Mouse (Mus musculus) G1E (cell line): ENCODE results near the gene Ccnt1. TPM values are rescaled to one million over a fixed set of nuclear protein-coding genes. Genes with fewer than 3 reads are reported as not detected.

Experiments used
- ATAC-seq: 2 replicates; pipeline ENCODE4 v1.8.0; 2016; ENCODE audit warnings: mild to moderate bottlenecking; ENCODE audit not compliant: insufficient number of reproducible peaks, poor library complexity, low FRiP score, severe bottlenecking; ENCODE audit errors: extremely low read depth
- DNase-seq: peaks from one replicate; pipeline ENCODE4 v3.0.0; 2012; ENCODE audit warnings: low spot score
- H3K27me3 ChIP-seq: 2 replicates; pipeline ENCODE4 v1.6.1; 2012; ENCODE audit warnings: mild to moderate bottlenecking, low read length, inconsistent platforms; ENCODE audit not compliant: insufficient read depth
- H3K36me3 ChIP-seq: replicated peaks from 2 replicates; pipeline ENCODE3; 2012; ENCODE audit warnings: mild to moderate bottlenecking, inconsistent platforms
- H3K4me1 ChIP-seq: 2 replicates; pipeline ENCODE4 v1.6.1; 2012; ENCODE audit warnings: low read depth, low read length, inconsistent platforms, mixed read lengths; ENCODE audit not compliant: insufficient read depth
- H3K4me3 ChIP-seq: 2 replicates; pipeline ENCODE4 v1.5.1; 2012; ENCODE audit warnings: low read depth, mild to moderate bottlenecking, inconsistent platforms, low read length, moderate library complexity, mixed read lengths
- H3K9me3 ChIP-seq: replicated peaks from 2 replicates; pipeline ENCODE4 v1.6.1; 2012; ENCODE audit warnings: inconsistent platforms
- CTCF ChIP-seq: IDR thresholded peaks from 2 replicates; pipeline ENCODE4 v1.5.1; 2012; ENCODE audit warnings: low read depth, low read length, inconsistent platforms, mixed read lengths
- GATA1 ChIP-seq: IDR thresholded peaks from 2 replicates; pipeline ENCODE4 v1.6.1; 2012; ENCODE audit warnings: borderline replicate concordance, low read length, inconsistent platforms, mixed read lengths
- GATA2 ChIP-seq: IDR thresholded peaks from 2 replicates; pipeline ENCODE4 v1.6.1; 2012; ENCODE audit warnings: low read depth, low read length, inconsistent platforms, borderline replicate concordance
- POLR2AphosphoS5 ChIP-seq: IDR thresholded peaks from 2 replicates; pipeline ENCODE4 v1.6.1; 2012; ENCODE audit warnings: low read depth, low read length, inconsistent platforms; ENCODE audit not compliant: insufficient replicate concordance
- TAL1 ChIP-seq: conservative IDR thresholded peaks from 2 replicates; pipeline ENCODE4 v1.6.1; 2012; ENCODE audit warnings: low read depth, low read length, inconsistent platforms, mixed read lengths
- polyA plus RNA-seq: library from polyadenylated mRNA; stranded (reverse); fragments of >175 nt; gene quantifications from 2 replicates; pipeline ENCODE4 v1.2.3, GENCODE M21; 2012
- total RNA-seq, 2 experiments: library from RNA; stranded (forward) in 1 of 2; stranded (reverse) in 1 of 2; fragments of 200-1000 nt in 1 of 2; fragments of >200 nt in 1 of 2; fragmentation: Nextera tagmentation in 1 of 2; gene quantifications; 2 replicates each; pipeline ENCODE4 v1.2.3; 2014 to 2017

Ccnt1 gene
- total and polyA plus RNA-seq, 3 experiments = 6.4 to 78.2 (median 76.1) TPM

DNA sequence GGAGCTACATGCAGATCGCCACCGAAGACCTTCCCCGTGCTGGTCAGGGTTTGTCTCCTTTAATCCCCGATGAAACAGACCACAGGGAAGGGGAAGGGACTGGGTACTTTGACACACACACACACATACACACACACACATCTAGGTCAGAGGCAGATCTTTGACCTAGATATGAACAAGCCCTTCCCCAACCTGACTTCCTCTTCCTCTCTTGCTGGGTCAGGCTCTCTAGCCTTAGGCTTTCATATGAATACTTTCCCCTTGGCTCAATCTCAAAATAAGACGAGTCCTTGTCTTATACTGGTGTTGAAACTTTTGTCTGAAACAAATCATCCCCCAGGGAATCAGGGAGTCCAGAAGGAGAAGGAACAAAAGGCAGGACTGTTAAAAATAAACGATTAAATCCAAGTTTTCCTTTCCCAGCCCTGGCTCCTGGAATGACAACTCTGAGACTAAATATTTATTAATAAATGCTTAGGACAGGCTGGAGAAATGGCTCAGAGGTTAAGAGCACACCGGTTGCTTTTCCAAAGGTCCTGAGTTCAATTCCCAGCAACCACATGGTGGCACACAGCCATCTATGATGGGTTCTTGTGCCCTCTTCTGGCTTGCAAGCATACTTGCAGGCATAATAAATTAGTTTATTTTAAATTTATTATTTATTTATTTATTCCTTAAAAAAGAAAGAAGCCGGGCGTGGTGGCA, 64.3 kb downstream of the Ccnt1 start:
- no peaks in the 10 kb centered on the region for H3K9me3 ChIP-seq
- H3K4me1 ChIP-seq = peaks cover 22% of the 10 kb centered on the region
- TF ChIP-seq GATA1 (no peak), GATA2 (no peak), CTCF (no peak), POLR2AphosphoS5 (no peak)
- no peak for DNase-seq
- H3K36me3 ChIP-seq = no peaks in the 10 kb centered on the region
- ATAC-seq = peak; percentile 42
- peaks cover 29% of the 10 kb centered on the region for H3K27me3 ChIP-seq
- no peak overlapping the region for H3K4me3 ChIP-seq

DNA sequence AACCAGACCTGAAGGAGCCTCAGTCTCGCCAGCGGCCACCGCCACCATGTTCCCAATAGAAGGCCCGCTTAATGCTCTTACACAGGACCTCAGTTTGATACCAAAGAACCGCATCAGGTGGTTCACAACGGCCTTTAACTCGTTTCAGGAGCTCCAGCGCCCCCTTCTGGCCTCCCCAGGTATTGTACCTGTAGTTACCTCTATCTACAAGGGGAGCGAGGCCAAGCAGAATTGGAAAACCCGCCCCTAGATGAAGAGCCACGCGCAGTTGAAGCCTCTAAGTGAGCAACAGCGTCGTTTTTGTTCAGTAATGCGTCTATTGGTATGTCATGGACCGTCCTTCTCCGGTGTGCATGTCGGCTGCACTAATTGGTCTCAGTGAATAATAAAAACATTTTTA, 66.2 kb downstream of the Ccnt1 start:
- ATAC-seq = peak; percentile 40
- Histone ChIP-seq H3K27me3 (peaks cover 39% of the 10 kb centered on the region), H3K9me3 (no peaks in the 10 kb centered on the region), H3K4me1 (peaks cover 14% of the 10 kb centered on the region), H3K4me3 (no peak overlapping the region), H3K36me3 (no peaks in the 10 kb centered on the region)
- no peak for DNase-seq
- no peak for TF ChIP-seq TAL1
- no peak for TF ChIP-seq POLR2AphosphoS5
- TF ChIP-seq GATA1 = no peak
- TF ChIP-seq CTCF = peak; percentile 82
- no peak for TF ChIP-seq GATA2

GRCm38 (mm10) chr15:98503317-98503716, 67.4 kb downstream of the Ccnt1 start:
- ATAC-seq = no peak
- Histone ChIP-seq H3K4me1 (peaks cover 14% of the 10 kb centered on the region), H3K9me3 (no peaks in the 10 kb centered on the region), H3K36me3 (no peaks in the 10 kb centered on the region), H3K4me3 (no peak overlapping the region), H3K27me3 (peaks cover 32% of the 10 kb centered on the region)
- TF ChIP-seq CTCF (no peak), GATA1 (no peak), GATA2 (no peak)
- no peak for DNase-seq

DNA sequence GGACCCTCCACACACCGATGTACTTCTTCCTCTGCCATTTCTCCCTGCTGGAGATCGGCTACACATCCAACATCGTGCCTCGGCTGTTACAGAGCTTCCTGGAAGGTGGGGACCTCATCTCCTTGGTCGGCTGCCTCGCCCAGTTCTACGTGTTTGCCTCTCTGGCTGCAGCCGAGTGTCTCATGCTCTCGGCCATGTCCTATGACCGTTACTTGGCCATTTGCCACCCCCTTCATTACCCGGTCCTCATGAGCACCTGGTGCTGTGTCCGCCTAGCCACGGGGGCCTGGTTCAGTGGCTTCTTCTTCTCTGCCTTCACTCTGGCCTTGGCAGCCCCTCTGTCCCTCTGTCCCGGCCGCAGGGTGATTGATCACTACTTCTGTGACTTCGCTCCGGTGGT, 73.1 kb downstream of the Ccnt1 start:
- H3K27me3 ChIP-seq = peaks cover 18% of the 10 kb centered on the region
- DNase-seq (no peak), ATAC-seq (no peak)
- H3K9me3 ChIP-seq = no peaks in the 10 kb centered on the region
- H3K4me3 ChIP-seq = no peak overlapping the region
- no peaks in the 10 kb centered on the region for H3K4me1 ChIP-seq
- H3K36me3 ChIP-seq = no peaks in the 10 kb centered on the region
- TF ChIP-seq TAL1 (no peak), POLR2AphosphoS5 (no peak), GATA1 (no peak), GATA2 (no peak), CTCF (no peak)

DNA sequence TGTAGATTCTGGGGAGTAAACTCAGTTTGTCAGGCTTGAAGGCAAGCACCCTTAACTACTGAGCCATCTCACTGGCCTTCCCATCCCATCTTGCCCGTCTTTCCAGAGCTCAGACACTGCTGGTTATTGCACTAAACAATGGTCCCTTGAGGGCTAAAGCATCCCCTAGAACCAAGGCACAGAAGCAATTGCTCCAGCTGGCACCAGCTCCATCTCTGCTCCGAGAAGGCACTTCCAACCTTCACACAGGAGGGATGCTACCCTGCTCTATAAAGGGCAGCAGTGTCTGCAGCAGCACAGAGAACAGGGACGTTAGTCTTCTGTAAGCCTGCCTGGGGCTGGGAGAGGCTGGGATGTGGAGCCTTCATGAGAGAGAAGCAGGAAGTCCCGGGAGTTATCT, 78.6 kb downstream of the Ccnt1 start, which contains the start of gene Olfr279:
TSS of gene Olfr279 (plus strand) at position 301 of the 400 bp plus-strand sequence.
- peaks cover 2% of the 10 kb centered on the region; the same call in 1 of the 2 replicates for H3K9me3 ChIP-seq
- no peak within 1 kb of the TSS for H3K4me3 ChIP-seq
- peaks cover 3% of the 10 kb centered on the region for H3K27me3 ChIP-seq
- no peaks in the 10 kb centered on the region for H3K36me3 ChIP-seq
- no peak for TF ChIP-seq GATA2
- no peak for TF ChIP-seq GATA1
- TF ChIP-seq CTCF = no peak
- no peak for TF ChIP-seq POLR2AphosphoS5
- no peak for TF ChIP-seq TAL1
- DNase-seq (no peak), ATAC-seq (no peak)
- peaks cover 2% of the 10 kb centered on the region; the same call in 1 of the 2 replicates for H3K4me1 ChIP-seq

DNA sequence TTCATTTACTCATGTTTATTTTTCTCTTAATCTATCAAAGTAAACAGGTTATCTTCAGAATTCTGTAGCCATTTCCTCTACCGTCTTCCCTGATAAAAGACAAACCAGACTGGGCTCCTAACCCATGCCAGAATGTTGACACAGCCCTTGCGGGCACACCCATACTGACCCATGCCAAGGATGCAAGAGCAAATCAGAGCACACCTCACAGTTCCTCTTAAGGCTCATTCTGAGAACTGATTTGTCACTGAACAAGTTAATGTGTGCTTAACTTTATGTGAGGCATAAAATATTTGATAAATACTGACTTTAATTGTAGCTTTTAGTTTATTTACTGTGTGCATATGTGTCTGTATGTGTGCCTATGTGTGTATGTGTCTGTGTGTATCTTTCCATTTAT, 79.4 kb downstream of the Ccnt1 start:
- Histone ChIP-seq H3K36me3 (no peaks in the 10 kb centered on the region), H3K4me3 (no peak overlapping the region), H3K4me1 (peaks cover 2% of the 10 kb centered on the region; the same call in 1 of the 2 replicates), H3K27me3 (peaks cover 3% of the 10 kb centered on the region), H3K9me3 (peaks cover 2% of the 10 kb centered on the region; the same call in 1 of the 2 replicates)
- ATAC-seq (no peak), DNase-seq (no peak)
- TF ChIP-seq CTCF = no peak
- no peak for TF ChIP-seq GATA2
- no peak for TF ChIP-seq POLR2AphosphoS5
- no peak for TF ChIP-seq GATA1
- no peak for TF ChIP-seq TAL1

Other genes with a start within 250 kb of the Ccnt1 start
- not detected in 2 replicates for gene Olfr284, start 229.9 kb downstream of the Ccnt1 start, total RNA-seq (2014; fragmentation: Nextera tagmentation)
- gene Olfr284, start 229.9 kb downstream of the Ccnt1 start, total RNA-seq (2017) = not detected in 2 replicates
- gene Olfr284, start 229.9 kb downstream of the Ccnt1 start, polyA plus RNA-seq = not detected in 2 replicates
- gene Olfr283, start 190.0 kb downstream of the Ccnt1 start, total RNA-seq (2014; fragmentation: Nextera tagmentation) = not detected in 2 replicates
- gene Olfr283, start 190.0 kb downstream of the Ccnt1 start, total RNA-seq (2017) = not detected in 2 replicates
- gene Olfr283, start 190.0 kb downstream of the Ccnt1 start, polyA plus RNA-seq = not detected in 2 replicates
- gene Olfr282, start 139.7 kb downstream of the Ccnt1 start, total RNA-seq (2014; fragmentation: Nextera tagmentation) = not detected in 2 replicates
- gene Olfr282, start 139.7 kb downstream of the Ccnt1 start, total RNA-seq (2017) = 0.12 TPM in 1 of 2 replicates, not detected in the other
- gene Olfr282, start 139.7 kb downstream of the Ccnt1 start, polyA plus RNA-seq = not detected in 2 replicates
- gene Olfr281, start 118.3 kb downstream of the Ccnt1 start, total RNA-seq (2014; fragmentation: Nextera tagmentation) = not detected in 2 replicates
- 0.11 and 0.17 TPM in 2 replicates for gene Olfr281, start 118.3 kb downstream of the Ccnt1 start, total RNA-seq (2017)
- not detected in 2 replicates for gene Olfr281, start 118.3 kb downstream of the Ccnt1 start, polyA plus RNA-seq
- not detected in 2 replicates for gene OR5BS1P, start 101.0 kb downstream of the Ccnt1 start, total RNA-seq (2014; fragmentation: Nextera tagmentation)
- gene OR5BS1P, start 101.0 kb downstream of the Ccnt1 start, total RNA-seq (2017) = 0.06 and 0.11 TPM in 2 replicates
- not detected in 2 replicates for gene OR5BS1P, start 101.0 kb downstream of the Ccnt1 start, polyA plus RNA-seq
- not detected in 2 replicates for gene Lalba, start 88.2 kb downstream of the Ccnt1 start, total RNA-seq (2014; fragmentation: Nextera tagmentation)
- gene Lalba, start 88.2 kb downstream of the Ccnt1 start, total RNA-seq (2017) = not detected in 2 replicates
- gene Lalba, start 88.2 kb downstream of the Ccnt1 start, polyA plus RNA-seq = not detected in 2 replicates
- not detected in 2 replicates for gene Olfr279, start 78.5 kb downstream of the Ccnt1 start, total RNA-seq (2014; fragmentation: Nextera tagmentation)
- gene Olfr279, start 78.5 kb downstream of the Ccnt1 start, total RNA-seq (2017) = 0.11 and 0.17 TPM in 2 replicates
- not detected in 2 replicates for gene Olfr279, start 78.5 kb downstream of the Ccnt1 start, polyA plus RNA-seq
- gene Kansl2, start 36.7 kb downstream of the Ccnt1 start, total RNA-seq (2014; fragmentation: Nextera tagmentation) = 26.9 and 39.8 TPM in 2 replicates
- 49.1 and 50.4 TPM in 2 replicates for gene Kansl2, start 36.7 kb downstream of the Ccnt1 start, total RNA-seq (2017)
- 44.3 and 52.5 TPM in 2 replicates for gene Kansl2, start 36.7 kb downstream of the Ccnt1 start, polyA plus RNA-seq
- not detected in 2 replicates for gene 4930415O20Rik, start 81 bp upstream of the Ccnt1 start, total RNA-seq (2014; fragmentation: Nextera tagmentation)
- not detected in 2 replicates for gene 4930415O20Rik, start 81 bp upstream of the Ccnt1 start, total RNA-seq (2017)
- not detected in 2 replicates for gene 4930415O20Rik, start 81 bp upstream of the Ccnt1 start, polyA plus RNA-seq
- 5.0 TPM in 1 of 2 replicates, not detected in the other for gene Adcy6, start 39.2 kb upstream of the Ccnt1 start, total RNA-seq (2014; fragmentation: Nextera tagmentation)
- gene Adcy6, start 39.2 kb upstream of the Ccnt1 start, total RNA-seq (2017) = 0.22 TPM in 1 of 2 replicates, not detected in the other
- not detected in 2 replicates for gene Adcy6, start 39.2 kb upstream of the Ccnt1 start, polyA plus RNA-seq
- 0.29 TPM in 1 of 2 replicates, not detected in the other for gene Cacnb3, start 59.9 kb upstream of the Ccnt1 start, total RNA-seq (2014; fragmentation: Nextera tagmentation)
- gene Cacnb3, start 59.9 kb upstream of the Ccnt1 start, total RNA-seq (2017) = 0.12 and 0.22 TPM in 2 replicates
- gene Cacnb3, start 59.9 kb upstream of the Ccnt1 start, polyA plus RNA-seq = 0.14 and 0.22 TPM in 2 replicates
- 61.4 and 66.6 TPM in 2 replicates for gene Ddx23, start 92.0 kb upstream of the Ccnt1 start, total RNA-seq (2014; fragmentation: Nextera tagmentation)
- gene Ddx23, start 92.0 kb upstream of the Ccnt1 start, total RNA-seq (2017) = 101 and 154 TPM in 2 replicates
- 100 and 112 TPM in 2 replicates for gene Ddx23, start 92.0 kb upstream of the Ccnt1 start, polyA plus RNA-seq
- 3.2 and 3.3 TPM in 2 replicates for gene Rnd1, start 106.5 kb upstream of the Ccnt1 start, total RNA-seq (2014; fragmentation: Nextera tagmentation)
- gene Rnd1, start 106.5 kb upstream of the Ccnt1 start, total RNA-seq (2017) = 1.2 and 1.5 TPM in 2 replicates
- gene Rnd1, start 106.5 kb upstream of the Ccnt1 start, polyA plus RNA-seq = 1.0 and 1.1 TPM in 2 replicates
- gene Ccdc65, start 137.3 kb upstream of the Ccnt1 start, total RNA-seq (2014; fragmentation: Nextera tagmentation) = 1.0 TPM in 1 of 2 replicates, not detected in the other
- gene Ccdc65, start 137.3 kb upstream of the Ccnt1 start, total RNA-seq (2017) = 0.06 and 0.60 TPM in 2 replicates
- gene Ccdc65, start 137.3 kb upstream of the Ccnt1 start, polyA plus RNA-seq = not detected in 2 replicates
- 11.5 and 14.1 TPM in 2 replicates for gene Fkbp11, start 157.3 kb upstream of the Ccnt1 start, total RNA-seq (2014; fragmentation: Nextera tagmentation)
- 6.2 and 6.7 TPM in 2 replicates for gene Fkbp11, start 157.3 kb upstream of the Ccnt1 start, total RNA-seq (2017)
- 20.2 and 23.8 TPM in 2 replicates for gene Fkbp11, start 157.3 kb upstream of the Ccnt1 start, polyA plus RNA-seq
- gene Arf3, start 192.3 kb upstream of the Ccnt1 start, total RNA-seq (2014; fragmentation: Nextera tagmentation) = 60.9 and 65.0 TPM in 2 replicates
- gene Arf3, start 192.3 kb upstream of the Ccnt1 start, total RNA-seq (2017) = 37.9 and 41.6 TPM in 2 replicates
- 55.4 and 58.2 TPM in 2 replicates for gene Arf3, start 192.3 kb upstream of the Ccnt1 start, polyA plus RNA-seq
- gene Wnt10b, start 207.2 kb upstream of the Ccnt1 start, total RNA-seq (2014; fragmentation: Nextera tagmentation) = not detected in 2 replicates
- 0.27 TPM in 1 of 2 replicates, not detected in the other for gene Wnt10b, start 207.2 kb upstream of the Ccnt1 start, total RNA-seq (2017)
- 0.05 and 0.09 TPM in 2 replicates for gene Wnt10b, start 207.2 kb upstream of the Ccnt1 start, polyA plus RNA-seq
- not detected in 2 replicates for gene Wnt1, start 218.9 kb upstream of the Ccnt1 start, total RNA-seq (2014; fragmentation: Nextera tagmentation)
- gene Wnt1, start 218.9 kb upstream of the Ccnt1 start, total RNA-seq (2017) = not detected in 2 replicates
- not detected in 2 replicates for gene Wnt1, start 218.9 kb upstream of the Ccnt1 start, polyA plus RNA-seq
- not detected in 2 replicates for gene Ddn, start 238.6 kb upstream of the Ccnt1 start, total RNA-seq (2014; fragmentation: Nextera tagmentation)
- 0.17 and 0.22 TPM in 2 replicates for gene Ddn, start 238.6 kb upstream of the Ccnt1 start, total RNA-seq (2017)
- 0.07 and 0.08 TPM in 2 replicates for gene Ddn, start 238.6 kb upstream of the Ccnt1 start, polyA plus RNA-seq